Mouse (Mus musculus): Measurements from ENCODE around the gene Ntm.
A peak's percentile ranks its signal among the peaks of the same experiment; 100 is the strongest.

Ntm gene

DNA sequence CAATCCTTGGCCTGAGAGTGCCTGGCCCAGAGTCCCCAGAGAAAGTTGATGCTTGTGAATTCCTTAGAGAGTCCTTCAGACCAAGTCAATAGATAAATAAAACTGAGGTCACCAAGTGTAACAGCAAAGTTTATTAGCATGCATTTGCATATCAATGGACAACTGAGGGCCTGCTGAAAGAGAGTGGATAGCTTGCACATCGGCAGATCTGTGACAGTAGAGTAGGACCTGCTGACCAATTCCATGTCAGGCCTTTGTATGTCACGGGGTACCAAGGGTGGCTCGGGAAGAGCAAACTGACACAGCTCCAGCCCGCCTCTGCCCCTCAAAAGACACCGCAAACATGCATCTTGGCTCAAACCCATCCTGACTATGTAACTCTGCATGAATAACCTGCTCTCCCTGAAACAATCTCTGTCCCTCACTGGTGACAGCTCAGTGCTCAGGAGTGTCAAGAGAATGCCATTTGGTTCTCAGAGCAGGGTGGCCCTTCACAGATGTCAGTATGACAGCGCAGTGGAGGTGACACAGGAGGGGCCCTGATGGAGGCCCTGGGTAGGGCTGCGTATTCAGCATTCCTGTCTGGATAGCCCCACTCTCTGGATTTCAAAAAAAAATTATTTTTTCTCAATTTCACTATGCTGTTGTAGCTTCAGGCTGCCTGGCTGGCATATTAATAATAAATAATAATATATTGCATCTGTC is 305.0 kb downstream of the Ntm start:
- DNase-seq (ENCODE audit: low read depth), result no peak

DNA sequence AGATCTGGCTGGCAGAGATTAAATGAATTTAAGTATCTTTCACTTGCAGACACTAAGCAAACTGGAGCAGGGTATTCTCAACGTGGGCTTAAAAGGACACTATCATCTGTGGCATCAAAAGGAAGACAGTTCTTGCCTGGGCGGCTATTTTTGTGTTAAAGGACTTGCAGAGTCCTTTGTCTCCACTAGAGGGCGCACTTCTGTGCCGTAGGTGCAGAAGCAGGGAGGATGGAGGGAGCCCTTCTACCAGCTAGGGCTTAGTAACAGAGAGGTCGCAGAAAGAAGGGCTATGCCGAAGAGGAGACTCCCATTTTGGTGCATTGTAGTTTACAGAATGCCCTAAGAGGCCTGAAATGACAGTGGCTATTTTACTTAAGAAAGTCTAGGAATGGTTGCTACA is 308.1 kb downstream of the Ntm start:
- DNase-seq (ENCODE audit: low read depth), result no peak

DNA sequence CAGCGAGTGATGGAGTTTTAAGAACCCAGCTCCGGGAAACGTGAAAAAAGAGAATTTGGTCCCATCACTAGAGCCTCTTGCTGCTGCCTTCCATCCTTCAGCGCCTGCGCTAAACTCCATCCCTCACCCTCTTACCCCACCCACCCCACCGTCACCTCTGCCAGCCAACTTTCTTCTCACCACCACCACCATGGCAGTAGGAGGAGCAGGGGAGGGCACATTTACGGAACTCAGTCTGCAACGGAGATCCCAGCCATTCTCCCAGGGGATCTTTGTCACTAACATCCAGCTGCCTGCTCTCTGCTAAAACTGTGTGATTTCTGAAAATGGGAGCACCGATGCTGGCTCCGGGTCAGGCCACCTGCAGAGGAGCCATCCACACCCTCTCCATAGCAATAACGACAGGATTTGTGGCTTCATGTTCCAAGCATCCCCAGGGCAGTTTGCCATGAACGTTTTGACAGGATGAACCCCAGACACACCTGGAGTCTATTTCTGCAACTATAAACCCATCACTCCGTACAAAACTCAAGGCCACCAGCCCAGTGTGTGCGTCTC is 309.2 kb downstream of the Ntm start:
- DNase-seq (ENCODE audit: low read depth), result no peak

DNA sequence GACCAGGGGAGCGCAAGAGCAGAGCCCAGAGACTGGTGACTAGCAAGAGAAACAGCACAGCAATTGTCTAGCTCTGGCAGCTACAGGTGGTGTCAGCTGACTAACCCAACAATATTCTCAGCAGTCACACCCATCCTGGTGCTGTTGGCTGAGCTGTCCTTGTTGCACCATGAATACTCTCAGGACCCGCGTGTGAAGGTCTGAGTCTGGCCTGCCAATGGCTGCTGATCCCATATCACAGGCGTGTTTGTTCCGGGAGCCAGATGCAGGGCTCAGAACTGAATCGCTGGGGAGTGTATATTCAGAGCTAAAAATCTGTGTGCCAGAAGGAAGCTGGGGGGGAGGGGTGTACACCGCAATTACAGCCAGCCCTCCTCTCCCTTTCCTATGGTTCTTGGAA is 310.1 kb downstream of the Ntm start:
- no peak for DNase-seq (ENCODE audit: low read depth)

DNA sequence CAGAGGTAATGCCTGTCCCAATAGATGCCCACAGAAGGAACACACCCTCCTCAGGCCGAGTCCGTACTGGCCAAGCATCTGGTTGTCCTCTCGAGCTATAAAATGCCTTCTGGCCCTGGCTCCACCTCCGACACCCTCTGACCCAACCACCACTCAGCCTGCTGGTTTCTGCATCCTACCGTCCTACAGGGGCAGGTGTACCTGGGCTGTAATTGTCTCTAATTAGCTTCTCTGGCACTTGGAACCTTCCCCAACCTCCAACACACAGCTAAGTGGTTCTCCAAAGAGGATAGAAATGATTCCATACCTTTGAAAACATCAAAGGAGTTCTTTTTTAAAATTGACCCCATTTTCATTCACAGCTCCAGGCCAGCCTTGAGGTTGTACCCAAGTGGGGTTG is 311.1 kb downstream of the Ntm start:
- no peak for DNase-seq (ENCODE audit: low read depth)

DNA sequence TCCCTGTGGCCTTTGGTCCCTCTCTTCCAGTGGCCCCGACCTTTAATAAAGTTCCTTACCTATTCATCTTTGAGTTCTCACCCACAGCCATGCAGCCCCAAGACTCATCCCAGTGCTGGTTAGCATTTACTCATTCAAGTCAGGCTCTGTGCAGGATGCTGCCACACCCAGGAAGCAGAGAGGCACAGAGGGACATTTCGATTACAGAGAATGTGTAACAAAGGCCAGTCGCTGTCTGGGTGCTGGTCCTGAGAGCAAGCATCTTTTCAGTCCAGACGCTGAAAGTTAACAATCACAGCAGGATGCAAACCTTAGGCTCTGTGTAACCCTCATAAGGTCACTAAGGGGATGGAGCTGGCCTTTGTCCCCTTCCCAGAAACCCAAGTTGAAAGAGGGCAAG is 311.7 kb downstream of the Ntm start:
- no peak for DNase-seq (ENCODE audit: low read depth)

DNA sequence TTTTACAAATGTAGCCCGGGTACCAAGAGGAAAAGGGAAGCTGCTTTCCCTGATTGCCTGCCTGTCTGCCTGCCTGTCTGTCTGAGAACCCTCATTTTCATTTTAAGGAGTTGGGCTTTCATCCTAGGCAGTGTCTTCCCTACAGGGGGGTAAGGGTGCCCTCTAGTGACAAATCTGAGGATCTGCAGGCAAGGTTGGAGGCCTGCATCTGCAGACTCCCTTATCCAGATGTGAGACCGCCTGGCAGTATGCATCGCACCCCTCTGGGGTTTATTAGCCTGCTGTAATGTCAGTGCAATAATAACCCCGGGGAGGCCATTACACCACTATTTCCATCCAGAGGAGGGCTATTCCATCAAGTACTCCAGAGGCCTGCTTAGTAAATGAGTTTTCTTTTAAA is 312.3 kb downstream of the Ntm start:
- DNase-seq (ENCODE audit: low read depth), result no peak

DNA sequence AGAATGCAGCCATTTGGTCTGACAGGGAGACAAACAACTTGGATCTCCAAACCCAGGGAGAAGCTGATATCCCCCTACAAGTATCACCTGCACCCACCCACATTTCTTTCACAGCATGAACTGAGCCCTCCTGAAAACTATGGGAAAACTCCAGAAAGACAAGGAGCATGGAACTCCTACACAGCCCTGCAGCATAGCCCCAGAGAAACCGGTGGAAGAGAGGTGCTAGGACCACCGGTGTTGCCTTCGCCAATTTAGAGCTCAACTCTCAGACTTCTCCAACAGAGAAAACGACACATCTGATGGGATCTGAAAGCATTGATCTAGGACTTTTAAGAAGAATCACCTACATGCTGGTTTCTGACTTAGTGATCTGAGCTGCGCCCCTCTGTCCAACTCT is 312.7 kb downstream of the Ntm start:
- no peak for DNase-seq (ENCODE audit: low read depth)

DNA sequence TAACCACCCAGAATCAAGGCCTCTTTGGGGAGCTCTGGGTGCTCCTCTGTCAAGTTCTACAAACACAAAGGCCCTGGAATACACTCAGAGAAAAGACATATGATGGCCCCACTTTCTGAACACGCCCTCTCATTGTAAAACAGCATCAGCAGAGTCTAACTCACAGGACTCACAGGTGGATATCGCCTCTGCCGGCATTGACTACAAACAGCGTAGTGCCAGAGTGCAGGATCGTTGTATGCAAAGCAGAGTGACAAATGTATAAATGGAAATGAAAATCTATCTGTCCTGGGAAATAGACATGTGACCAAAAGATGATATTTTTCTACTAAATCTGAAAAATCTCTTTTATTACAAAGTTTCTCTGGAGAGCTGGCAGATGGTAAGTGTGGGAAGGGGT is 314.7 kb downstream of the Ntm start:
- DNase-seq (ENCODE audit: low read depth), result no peak

DNA sequence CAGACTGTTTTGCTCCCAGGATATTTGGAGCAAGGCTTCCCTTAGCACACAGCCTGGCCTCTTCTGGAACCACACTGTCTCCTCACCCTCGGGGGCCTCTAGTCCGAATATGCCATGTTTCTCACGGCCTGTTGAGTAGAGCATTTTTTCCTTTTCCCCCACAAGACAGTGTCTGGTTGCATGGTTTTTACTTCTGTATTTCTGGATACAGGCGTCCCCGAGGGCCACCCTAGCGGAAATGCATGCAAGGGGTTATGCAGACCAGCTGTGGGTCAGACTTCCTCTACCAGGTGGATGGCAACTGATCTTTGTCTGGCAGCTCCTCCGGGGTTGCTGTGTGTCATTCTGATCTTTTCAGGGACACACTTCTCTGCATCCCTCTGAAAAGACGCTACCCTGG is 315.2 kb downstream of the Ntm start:
- DNase-seq (ENCODE audit: low read depth), result no peak

DNA sequence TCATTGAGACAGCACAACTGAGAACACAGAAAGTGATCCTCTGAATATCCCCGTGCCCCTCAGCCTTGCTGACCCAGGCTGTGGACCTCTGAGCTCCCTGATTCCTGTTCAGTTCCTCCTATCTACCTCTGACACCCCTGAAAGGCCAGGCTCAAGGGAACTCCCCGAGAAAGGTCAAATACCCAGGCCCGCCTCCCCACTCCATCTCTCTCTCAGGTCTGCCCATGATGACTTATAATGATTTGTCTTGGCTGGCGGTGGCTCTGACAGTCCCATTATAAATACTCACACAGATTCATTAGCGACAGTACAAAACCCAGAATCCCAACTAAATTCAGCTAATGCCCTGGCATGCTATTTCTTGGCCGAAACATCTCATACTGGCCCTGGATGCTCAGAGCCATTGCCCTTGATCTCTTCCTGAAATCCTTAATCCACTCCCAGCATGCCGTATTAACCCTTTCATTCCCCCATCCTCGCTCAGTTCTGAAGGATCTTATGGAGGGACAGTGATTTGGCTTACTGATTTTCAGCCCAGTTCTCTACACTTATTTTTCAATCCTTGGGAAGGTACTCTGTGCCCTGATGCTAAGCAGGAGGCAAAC is 317.0 kb downstream of the Ntm start:
- no peak for DNase-seq (ENCODE audit: low read depth)

DNA sequence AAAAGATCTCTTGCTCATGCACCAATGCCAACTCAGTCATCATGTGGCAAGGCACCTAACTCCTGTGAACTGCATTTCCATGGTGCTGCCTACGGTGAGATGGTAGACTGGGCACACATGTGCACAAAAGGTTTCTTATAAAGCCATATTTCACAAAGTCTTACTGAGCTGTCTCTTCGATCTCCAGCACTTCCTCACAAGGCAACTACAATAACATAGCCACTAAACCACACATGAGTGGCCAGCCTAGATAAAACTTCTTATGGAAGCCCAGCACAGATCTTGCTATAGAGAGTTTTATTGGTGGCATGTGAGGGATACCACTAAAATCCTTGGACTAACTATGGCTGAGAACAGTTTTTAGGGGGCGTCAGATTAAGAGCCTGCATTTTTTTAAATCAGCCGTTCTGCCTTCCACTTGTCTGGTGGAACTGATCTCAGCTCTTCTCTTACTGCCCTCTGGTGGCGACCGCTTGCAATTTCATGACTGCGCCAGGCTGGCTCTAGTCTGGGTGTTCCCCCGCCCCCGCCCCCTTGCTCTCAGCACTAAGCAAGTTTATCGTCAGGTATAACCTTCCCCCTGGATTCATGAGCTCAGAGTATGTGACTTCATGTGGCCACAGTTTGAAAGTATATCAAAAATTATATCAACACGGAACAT is 319.8 kb downstream of the Ntm start:
- DNase-seq (ENCODE audit: low read depth), result peak; percentile 7

DNA sequence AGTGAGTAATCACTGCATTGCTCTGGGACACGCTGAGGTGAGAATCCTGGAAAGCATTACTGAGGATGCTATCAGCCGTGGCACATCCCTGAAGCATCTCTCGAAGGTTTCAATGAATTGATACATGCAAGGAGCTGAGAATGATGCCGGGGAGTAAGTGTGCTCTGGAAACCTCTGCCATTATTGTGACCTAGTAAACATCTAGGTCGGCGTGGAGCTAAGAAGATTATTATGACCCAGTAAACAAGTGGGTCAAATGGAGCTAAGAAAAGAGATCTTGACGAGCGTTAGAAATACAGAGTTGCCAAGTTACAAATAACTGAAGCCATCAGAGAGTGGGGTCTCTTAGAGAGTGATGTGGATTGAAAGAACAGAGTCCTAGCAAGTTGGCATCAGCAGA is 325.6 kb downstream of the Ntm start:
- DNase-seq (ENCODE audit: low read depth), result no peak

DNA sequence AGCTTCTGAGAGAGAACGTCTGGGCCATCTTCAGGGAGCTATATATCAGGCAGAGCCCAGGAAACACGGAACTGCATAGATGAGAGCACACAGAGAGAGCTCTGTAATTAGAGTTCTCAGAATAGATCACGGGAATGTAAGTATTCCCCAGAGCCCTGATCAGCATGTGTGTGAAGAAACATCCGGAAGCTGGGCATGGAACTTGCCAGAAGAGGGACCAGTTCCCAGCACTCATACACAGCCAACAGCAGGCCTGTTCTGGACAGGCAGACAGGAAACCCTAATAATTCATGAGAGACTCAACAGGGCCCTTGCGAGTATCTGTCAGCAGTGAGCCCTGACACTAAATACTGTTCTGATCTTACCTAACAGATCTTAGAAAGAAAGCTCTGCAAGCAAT is 345.8 kb downstream of the Ntm start:
- no peak for DNase-seq (ENCODE audit: low read depth)

DNA sequence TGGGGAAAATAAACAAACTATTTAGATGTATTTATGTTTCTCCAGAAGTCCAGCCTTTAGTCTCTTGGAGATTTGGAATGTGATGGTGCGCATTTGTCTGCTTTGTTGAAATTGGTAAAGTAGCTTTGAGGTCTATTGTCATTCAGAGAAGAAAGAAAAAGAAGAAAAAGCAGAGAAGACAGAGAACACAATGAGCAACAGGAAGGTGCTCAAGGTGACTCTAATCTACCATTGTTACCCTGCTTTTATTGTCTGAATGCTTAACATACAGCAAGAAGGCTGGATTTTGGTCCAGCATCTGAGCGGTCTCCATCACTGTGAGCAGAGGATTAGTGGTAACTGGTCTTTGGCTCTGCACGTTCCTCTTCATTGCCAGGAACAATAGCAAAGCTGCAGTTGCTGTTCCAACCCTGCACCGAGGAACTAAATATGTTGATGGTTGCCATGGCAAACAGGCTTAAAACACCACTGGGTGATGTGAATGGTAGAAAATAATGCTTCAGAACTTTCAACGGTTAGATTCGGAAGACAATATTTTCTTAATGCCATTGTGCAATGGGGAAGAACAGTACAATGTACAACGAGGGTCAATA is 350.8 kb downstream of the Ntm start:
- DNase-seq (ENCODE audit: low read depth), result no peak

DNA sequence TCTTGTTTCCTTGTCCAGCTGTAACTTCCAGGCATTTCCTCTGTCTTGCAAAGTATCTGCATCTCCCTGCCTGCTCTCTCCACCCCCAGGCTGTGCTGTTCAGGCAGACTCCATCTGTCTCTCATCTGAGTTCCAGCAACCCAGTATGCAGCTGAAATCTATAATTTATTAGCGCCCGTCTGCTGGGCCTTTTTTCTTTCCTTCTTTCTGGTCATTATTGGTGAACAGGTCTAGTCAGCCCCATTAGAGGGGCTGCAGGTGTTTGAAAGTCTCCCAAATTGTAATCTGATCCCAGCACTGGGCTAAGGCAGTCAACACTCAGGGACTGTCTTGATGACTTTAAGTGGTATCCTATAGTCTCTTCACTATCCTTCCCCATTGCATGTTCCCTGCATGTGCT is 352.1 kb downstream of the Ntm start:
- DNase-seq (ENCODE audit: low read depth), result no peak

DNA sequence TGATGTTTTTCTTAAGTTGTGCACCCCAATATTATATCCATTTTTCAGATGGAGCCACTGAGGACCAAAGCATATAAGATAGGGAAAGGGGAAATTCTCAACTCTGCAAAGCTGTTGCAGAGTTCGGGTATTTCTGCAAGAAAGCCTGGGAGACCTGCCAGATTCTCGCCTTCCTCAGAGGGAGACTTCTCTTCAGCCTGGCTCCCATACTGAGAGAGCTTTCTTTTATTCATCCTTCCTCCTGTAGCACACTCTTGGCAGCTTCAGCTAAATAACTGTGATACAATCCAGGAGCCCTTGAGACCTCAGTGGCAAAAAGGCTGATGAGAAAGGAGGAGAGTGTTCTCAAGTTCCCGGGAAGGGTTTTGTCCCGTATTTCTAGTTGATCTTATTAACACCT is 365.3 kb downstream of the Ntm start:
- no peak for DNase-seq (ENCODE audit: low read depth)

DNA sequence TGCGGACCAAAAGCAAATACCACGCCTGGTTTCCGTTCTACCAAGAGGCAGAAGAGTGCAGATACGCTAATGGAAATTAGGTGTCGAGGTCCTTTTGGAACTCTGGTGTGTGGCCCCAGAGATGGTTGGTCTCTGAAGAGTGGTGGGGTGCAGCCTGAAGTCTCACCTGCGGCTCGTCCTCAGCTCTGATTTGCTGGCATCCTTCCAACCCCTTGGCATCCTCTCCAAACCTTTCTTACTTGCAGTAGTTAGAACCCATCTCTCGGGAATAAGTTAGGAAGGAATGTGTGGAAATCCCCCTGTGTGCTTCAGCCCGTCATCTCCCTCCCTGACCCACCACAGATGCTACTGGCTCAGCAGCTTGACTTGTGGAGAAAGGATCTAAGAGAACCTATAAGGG is 367.6 kb downstream of the Ntm start:
- no peak for DNase-seq (ENCODE audit: low read depth)

DNA sequence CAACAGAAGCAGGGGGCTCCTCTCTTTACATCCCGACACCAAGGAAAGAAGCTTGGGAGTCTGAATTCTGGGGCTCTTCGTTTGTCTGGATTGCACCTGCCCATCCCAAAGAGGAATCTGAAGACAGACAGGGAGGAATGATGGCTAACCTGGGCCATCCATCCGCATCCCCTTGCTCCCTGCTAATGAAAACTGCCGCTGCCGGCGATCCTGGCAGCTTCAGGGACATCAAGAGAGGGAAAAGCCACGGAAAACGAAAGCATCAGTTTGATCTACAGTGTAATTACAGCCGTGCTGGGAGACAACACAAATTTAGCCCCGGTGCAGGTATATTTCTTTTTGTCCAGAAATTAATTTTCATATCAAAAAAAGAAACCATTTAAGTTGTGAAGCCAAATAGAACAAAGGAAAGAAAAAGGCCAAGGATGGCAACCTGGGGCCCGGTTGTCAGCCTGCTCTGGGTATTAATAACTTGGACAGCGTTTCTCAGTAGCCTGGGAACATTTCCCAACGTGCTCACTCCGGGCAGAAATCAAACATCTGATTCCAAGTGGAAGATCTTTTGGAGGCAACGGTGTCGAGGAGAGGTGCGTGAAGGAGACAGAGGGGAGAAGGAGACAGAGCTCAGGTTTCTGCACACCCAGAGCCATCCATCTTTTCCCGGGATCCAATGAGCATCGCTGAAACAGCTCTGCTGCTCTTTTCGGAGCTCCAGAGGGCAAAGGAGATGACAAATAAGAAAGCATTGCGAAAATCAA is 368.2 kb downstream of the Ntm start:
- no peak for DNase-seq (ENCODE audit: low read depth)

DNA sequence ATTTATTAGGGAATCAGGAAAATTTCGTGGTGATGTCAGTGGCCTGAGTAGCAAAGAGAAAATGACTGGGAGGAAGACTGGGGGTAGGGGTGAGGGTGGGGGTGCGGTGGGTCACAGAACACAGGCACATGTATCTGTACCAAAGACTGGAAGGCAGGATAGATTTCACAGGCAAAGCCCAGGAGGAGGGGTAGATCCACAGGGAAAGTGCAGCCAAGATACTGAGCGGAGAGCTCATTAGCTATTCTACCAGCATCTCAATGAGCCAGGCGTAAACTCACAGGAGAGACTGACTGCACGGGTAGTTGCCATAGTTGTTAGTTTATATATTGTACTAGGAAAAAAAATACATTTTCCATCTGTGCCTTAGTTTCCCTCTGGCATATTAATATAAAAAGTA is 375.6 kb downstream of the Ntm start:
- no peak for DNase-seq (ENCODE audit: low read depth)

DNA sequence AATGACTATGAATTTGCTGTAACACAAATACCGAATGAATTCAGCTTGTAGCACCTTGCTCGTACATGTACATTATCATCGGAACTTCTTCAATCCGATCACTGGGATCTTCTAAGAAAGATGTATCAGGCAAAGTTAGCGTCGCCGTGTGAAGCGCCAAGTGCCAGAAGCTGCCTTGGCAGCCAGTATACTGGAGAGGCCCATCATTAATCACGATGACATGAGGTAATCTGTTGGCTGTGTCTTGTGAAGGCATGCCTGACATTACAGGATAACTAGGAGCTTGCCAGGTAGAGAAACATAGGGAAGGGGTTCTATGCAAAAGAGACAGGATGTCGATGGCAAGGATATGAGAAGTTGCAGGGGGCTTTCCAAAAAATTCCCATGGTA is 376.6 kb downstream of the Ntm start:
- DNase-seq (ENCODE audit: low read depth), result no peak

DNA sequence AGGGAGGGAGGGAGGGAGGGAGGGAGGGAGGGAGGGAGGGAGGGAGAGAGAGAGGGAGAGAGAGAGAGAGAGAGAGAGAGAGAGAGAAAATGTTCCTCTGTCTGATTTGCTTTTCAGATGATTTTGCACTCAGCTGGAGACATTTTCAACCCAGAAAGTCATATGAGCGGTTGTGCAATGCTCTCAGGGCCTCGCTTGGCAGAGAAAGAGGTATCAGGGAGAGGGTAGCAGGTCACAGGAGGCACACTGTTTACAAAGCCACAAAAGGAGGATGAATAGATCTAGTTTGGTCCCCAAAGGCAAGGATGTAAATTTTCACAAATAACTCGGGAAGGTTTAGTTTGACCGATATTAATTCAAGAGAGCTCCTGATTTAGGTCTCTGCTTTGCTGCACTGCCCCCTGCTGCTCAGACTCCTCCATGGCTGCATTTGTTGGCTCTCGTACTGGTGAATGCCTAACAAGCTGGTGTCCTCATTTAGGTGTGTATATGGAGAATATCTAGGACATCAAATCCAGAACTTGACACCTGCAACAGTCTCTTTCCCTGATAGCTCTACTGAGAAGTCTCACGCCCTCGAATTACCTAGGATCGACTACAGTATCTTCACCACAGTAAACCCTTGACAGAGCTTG is 377.1 kb downstream of the Ntm start:
- DNase-seq (ENCODE audit: low read depth), result no peak
